Mouse (Mus musculus): ENCODE measurements around the gene Fuca1.
"Not testable (repeated sequence)": the region's sequence is repeated elsewhere in the genome, so short reads cannot be mapped to it uniquely, and the experiment has no call there.

The Fuca1 gene

DNA sequence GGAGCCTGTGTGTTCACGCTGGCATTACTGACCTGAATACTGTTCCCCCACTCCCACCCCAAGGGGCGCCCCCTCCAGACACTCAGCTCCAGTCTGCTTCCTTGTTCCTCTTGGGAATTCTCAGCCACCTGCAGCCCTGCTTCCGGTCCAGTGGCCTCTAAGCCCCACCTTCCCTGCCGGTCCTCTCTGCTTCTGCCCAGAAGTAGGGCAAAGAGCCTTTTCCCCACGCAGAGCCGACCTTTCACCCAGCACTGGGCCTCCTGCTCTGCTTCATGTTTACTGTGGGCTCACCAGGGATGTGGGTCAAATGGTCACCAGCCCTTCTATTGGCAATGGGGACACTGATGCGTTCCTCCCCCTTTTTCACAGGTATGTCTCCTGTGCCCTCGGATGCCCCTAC is 37.8 kb downstream of the Fuca1 start:
- DNase-seq: no peak

DNA sequence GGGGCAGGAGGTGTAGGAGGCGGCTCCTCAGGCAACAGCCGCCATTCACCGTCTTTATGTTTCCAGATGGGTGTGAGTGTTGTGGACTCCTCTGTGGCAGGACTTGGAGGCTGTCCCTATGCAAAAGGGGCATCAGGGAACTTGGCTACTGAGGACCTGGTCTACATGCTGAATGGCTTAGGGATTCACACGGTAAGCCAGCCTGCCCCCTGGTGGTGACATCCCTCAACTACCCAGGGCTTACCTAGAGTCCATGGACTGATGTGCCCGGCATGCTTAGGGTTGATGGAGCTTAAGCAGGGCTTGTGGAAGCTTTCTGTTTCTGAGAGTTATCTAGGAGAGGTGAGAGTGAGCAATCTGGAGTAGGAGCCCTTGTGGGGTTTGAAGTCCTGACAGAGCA is 40.2 kb downstream of the Fuca1 start:
- peak; percentile 82 for DNase-seq

DNA sequence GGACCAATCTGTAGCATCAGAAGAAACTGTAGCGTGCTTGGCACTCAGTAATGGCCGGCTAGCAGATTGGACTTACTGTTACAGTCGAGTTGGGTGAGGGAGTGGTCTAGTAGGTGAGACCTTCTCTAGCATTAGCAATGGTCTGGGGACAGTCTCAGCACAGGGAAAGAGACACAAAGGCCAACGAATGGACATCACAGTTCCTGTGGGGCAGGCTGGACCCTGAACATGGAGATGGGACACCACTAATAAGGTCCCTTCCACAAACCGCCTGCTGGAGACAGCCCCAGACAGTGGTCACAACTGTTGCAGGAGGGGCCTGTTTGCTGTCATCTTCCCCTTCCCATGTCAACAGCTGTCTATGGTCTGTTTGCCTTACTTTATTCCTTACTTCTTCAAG is 41.2 kb downstream of the Fuca1 start:
- no peak for DNase-seq

DNA sequence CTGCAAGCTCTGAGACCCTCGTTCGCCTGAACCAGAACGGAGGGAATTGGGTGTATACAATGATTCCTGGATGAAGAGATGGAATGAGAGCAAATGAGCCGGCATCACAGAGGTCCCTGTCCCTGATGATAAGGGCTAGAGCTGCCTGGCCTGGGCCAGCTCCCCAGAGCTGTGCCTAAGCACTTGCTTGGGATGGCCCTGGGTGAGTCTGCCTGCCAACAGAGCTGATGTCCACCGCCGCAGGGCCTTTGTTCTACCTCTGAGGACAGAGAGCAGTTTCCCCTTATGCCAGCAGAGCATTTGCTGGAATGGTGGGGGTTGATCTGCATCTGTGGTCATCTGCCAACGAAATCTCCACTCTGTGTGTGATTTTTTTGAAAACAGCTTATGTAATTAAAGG is 41.7 kb downstream of the Fuca1 start:
- DNase-seq: no peak

DNA sequence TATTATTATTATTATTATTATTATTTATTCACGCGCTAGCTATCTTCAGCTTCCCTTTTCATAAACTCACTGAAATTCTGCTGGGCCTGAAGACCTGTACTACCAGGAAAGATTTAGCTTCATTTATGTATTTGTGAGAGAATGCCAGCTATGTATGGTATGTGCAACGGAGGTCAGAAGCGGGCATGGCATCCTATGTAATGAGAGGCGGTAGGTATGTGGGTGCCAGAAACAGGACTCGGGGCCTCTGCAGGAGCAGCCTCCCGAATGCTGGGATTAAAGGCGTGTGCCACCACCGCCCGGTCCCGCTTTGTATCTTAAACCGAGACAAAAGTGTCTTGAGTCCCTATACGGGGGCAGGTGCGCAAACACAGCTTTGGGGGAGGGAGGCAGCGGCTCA is 42.4 kb downstream of the Fuca1 start:
- DNase-seq: no peak

DNA sequence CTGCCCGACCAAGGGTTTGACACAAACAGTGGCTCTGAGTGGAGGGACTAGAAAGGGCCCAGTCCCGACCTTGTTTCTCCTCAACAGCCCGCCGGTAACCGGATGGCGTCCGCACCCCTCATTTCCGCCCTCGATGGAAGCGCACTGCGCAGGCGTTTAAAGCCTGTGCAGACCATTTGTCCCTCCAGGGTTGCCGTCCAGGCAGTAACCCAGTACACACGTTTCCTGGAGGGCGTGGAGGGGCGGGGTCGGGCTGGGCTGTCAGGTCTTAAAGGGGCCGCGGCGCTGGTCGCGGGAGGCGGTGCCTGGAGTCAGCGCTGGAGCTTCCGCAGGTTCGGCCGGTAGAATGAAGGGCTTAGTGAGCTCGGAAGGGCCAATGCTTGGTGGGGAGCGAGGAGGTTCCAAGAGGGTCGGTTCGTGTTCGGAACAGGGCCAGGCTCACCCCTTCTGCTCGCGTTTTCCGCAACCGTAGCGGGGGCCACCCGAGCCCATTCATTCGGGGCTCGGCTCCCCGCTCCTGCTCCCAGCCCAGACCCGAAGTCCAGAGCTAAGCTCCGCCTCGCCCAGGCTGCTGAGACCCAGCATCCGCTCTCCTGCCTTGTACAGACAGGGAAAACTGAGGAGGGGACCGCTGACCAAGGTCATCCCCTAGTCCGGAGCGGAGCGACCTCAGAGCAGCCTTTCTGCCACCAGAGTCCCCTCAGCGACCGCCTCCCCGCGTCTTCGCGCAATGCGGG is 43.1 kb downstream of the Fuca1 start, which contains the start of gene Gale:
Gale (plus strand) TSS at position 271 of the 737 bp plus-strand sequence.
- peak; percentile 95 for DNase-seq

- DNase-seq: peak; percentile 45
These were observed 43.9 kb downstream of the Fuca1 start for GRCm38 (mm10) chr4:135964426-135964825.

DNA sequence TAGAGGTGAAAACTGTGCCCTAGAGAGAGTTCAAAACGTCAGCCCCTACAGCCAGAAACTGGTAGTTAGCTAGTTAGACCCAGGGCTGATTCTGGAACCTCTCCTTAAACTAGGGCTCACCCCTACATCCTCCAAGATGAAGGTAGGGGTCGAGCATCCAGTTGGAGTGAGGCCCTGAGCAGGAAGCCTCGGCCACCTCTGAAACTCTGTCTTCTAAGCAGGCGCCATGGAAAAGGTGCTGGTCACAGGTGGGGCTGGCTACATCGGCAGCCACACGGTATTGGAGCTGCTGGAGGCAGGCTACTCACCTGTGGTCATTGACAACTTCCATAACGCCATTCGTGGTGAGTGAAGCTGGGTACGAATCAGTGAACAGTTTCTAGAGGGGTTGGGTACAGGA is 44.6 kb downstream of the Fuca1 start:
- DNase-seq: no peak

DNA sequence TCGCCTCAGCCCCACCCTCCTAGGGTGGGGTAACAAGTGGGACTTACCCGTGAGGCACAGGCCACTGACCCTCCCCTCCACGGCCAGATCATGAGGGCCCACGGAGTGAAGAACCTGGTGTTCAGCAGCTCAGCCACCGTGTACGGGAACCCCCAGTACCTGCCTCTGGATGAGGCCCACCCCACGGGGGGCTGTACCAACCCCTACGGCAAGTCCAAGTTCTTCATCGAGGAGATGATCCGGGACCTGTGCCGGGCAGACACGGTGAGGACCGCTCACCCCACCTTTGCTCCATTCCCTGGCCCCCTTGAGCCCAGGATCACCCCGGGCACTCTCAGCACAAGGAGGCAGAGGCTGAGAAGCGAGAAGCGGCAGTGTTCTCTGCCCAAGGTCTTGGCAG is 45.7 kb downstream of the Fuca1 start:
- no peak for DNase-seq

DNA sequence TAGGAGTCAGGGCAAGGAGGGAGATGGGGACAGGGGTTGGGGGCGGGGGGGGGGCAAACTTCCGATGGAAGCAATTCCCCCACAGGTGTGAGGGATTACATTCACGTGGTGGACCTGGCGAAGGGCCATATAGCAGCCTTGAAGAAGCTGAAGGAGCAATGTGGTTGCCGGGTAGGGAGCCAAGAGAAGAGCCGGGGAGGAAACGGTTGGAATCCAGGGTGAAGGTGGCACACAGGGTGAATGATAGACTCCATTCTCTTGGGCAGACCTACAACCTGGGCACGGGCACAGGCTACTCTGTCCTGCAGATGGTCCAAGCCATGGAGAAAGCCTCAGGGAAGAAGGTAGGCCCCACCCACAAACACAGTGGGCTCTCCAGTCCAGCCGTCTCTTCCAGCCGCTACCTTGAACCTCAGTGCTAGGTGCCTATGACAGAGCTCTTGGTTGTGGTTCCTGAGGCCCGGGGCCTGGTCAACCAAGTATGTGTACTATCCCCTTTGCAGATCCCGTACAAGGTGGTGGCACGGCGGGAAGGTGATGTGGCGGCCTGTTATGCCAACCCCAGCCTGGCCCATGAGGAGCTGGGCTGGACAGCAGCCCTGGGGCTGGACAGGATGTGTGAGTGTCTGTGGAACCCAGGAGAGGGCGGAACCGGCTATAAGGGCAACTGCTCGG is 46.7 kb downstream of the Fuca1 start:
- no peak for DNase-seq

DNA sequence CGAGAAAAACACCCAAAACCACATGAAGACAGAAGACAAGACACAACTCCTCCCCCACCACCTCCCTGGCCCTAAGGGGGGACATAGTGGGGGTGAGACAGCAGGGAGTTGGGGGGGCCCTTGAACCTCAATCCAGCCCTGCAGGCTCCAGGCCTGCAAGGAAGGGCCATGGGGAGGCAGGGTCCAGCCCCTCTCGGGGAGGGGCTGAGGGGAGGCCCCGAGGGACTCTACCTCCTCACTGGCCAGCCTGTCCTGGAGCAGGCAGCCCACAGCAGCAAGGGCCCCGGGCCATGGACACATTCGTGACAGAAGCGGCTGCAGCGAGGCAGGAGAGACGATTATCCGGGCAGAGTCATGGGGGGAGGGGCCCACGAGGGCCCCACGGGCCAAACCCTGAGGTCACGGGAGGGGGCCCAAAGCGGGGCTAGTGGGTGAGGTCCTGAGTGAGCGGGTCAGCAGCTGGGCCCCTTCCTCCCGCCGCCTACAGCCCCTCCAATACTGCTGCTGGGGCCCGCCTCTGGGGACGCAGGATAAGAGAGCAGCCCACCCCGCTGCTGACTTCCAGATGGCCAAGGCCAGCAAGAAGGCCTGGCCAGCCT is 47.8 kb downstream of the Fuca1 start:
- no peak for DNase-seq

- DNase-seq: no peak
These were observed 48.7 kb downstream of the Fuca1 start for GRCm38 (mm10) chr4:135969070-135969750.

- no peak for DNase-seq
These were observed 50.0 kb downstream of the Fuca1 start for GRCm38 (mm10) chr4:135970585-135970984.

DNA sequence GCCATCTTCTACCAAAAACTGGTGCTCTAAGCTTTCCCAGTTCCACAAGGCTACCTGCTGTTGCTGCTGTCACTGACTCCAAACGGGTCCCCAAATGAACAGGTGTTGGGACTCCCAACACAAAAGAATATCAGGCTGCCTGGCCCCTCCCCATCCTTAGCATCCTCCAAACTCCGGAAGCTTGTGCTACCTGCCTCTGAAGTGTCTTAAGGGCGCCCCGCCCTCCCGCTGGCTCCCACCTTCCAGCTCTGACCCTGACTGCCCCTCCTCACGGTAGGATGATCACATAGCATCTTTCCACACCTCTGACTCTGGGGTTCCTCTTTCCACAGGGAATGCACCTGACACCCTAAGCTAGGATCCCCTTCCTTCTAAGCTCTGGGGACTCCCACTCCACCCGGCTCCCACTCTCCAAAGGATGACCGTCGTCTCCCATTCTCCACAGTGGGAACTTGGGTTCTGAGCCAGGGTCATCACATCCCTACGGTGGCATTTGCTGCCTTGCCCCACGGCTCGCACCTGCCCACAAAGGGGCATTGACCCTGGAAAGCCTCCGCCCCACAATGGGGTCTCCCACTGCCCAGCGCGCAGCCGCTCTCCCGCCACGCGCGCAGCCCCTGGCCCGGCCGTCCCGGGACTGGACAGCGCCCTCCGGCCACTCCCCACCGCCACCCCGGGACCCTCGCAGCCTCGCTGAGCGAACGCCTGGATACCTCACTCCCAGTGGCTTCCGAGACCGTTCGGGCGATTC is 51.4 kb downstream of the Fuca1 start:
- peak; percentile 55 for DNase-seq

DNA sequence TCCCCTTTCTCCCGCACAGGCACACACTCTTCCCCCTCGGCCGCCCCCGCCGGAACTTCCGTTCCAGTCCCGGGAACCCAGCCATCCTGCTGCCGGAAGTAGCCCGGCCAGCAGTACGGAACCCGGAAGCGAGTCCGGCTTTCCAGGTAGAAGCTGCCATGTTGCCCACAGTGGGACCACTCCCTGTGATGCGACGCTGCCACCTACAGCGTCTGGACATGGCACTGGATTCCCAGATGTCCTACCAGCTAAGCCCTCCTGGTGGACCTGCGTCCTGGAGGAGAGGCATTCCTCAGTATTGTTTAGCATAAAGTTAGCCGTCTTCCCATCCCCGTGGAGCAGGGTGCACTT is 52.0 kb downstream of the Fuca1 start, which contains the start of gene Lypla2:
Lypla2 (minus strand) TSS at position 71 of the 351 bp plus-strand sequence.
- DNase-seq: peak; percentile 78

- DNase-seq: no peak
These were observed 52.6 kb downstream of the Fuca1 start for GRCm38 (mm10) chr4:135972911-135973811.

DNA sequence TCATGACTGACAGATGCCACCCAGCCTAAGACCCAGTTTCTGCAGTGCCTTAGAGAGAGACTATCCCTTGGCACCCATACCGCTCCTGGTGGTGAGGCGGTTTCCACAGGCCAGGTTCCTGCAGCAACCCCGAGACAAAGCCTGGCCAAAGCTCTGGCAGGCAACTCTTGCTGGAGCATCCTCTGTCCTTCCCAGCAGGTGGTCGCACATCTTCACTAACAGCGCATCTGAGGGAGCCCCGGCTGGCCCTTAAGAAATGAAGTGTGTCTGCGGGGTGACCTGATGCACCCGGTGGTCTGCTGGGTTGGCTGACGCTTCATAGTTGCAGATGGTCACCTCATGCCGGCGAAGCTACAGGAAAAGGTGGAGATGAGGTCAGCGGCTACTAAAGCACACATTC is 55.6 kb downstream of the Fuca1 start:
- DNase-seq: no peak

- not testable (repeated sequence) for DNase-seq
These were observed 59.7 kb downstream of the Fuca1 start for GRCm38 (mm10) chr4:135980223-135980622.

DNA sequence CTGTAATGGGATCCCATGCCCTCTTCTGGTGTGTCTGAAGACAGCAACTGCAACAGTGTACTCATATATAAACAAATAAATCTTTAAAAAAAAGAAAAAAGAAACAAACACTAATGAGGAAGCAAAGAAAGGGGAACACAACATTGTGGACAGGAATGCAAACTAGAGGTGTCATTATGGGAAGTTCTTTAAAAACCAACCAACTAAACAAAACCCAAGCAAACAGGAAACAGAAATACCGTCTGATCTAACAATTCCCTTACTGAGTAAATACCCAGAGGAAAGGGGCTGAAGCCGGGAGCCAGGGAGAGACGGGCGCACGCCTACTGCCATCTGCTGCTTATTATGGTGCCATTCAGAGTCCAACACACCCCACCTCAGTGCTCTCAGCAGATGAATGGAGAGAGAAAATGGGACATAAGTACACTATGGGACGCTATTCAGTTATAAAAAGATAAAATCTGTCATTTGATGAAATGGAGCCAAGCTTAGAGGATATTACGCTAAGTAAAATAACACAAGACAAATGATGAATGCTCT is 61.1 kb downstream of the Fuca1 start:
- DNase-seq: no peak

GRCm38 (mm10) chr4:135984556-135984955 is 64.0 kb downstream of the Fuca1 start:
- DNase-seq: no peak

- DNase-seq: no peak
These were observed 64.7 kb downstream of the Fuca1 start for GRCm38 (mm10) chr4:135985193-135985592.
